ENCODE assay signal across 13 mouse cellular contexts in the genomic region with DNA sequence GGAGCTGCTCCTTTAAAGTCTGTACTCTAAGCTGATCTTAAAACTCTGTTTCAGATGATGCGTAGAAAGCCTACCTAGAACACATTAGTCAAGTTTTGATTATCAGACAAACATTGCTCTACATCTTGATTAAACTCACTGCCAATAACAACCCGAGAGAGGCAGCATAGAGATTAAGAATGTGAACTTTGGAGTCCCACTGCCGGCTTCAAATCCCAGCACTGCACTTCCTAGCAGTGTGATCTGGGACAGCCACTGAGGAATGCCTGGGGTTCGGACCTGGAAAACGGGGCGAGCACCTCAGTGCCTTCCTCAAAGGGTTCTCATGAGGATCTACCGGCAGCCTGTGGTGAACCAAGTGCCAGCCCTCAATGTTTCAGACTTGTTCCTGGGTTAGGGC. TPM values are rescaled to one million over a fixed set of nuclear protein-coding genes. Genes with fewer than 3 reads are reported as not detected.
DNase-seq lines count a peak whose midpoint lies in the region; ATAC-seq and TF ChIP-seq lines count a peak whose summit lies in the region.
"Had no signal": no experiment of that assay in that cellular context is flagged by ENCODE, and none has a peak within 500 bp of the region (broad histone marks: within the 10 kb centered on the region; RNA-seq: fewer than 3 reads in every experiment).

No protein-coding gene starts in this region.

- H3K27ac ChIP-seq in gastrocnemius, adult 2 months = no peak overlapping the region
- H3K27ac ChIP-seq in midbrain, embryonic 12.5 days (replicated peaks) = no peak overlapping the region
- no peak overlapping the region for H3K27ac ChIP-seq in midbrain, embryonic 11.5 days (ENCODE audit: low read depth, low read length)
- H3K27ac ChIP-seq in limb, embryonic 10.5 days = no peak overlapping the region
- H3K27ac ChIP-seq in stomach, embryonic 15.5 days = peak overlapping the region; percentile 21; the same call in 1 of the 2 replicates

- no peaks in the 10 kb centered on the region for H3K9me3 ChIP-seq in midbrain, embryonic 12.5 days
- H3K9me3 ChIP-seq in midbrain, embryonic 11.5 days (ENCODE audit: control insufficient read depth, low read length) = no peaks in the 10 kb centered on the region
- H3K9me3 ChIP-seq in limb, embryonic 10.5 days (replicated peaks) = no peaks in the 10 kb centered on the region
- no peaks in the 10 kb centered on the region for H3K9me3 ChIP-seq in stomach, embryonic 15.5 days
- H3K9me3 ChIP-seq: heart, embryonic 10.5 days had no signal

- peak overlapping the region; percentile 94; the same call in 1 of the 2 replicates for H3K9ac ChIP-seq in midbrain, embryonic 12.5 days (replicated peaks)
- H3K9ac ChIP-seq in midbrain, embryonic 11.5 days (ENCODE audit: low read length) = no peak overlapping the region
- H3K9ac ChIP-seq in stomach, embryonic 15.5 days = no peak overlapping the region

- no peak for DNase-seq in gastrocnemius, adult 2 months
- DNase-seq in gastrocnemius, postnatal 36 days = no peak
- no peak for DNase-seq in midbrain, embryonic 11.5 days (ENCODE audit: low spot score, missing footprints)
- no peak for DNase-seq in limb, embryonic 10.5 days (ENCODE audit: low spot score)
- no peak for DNase-seq in urinary bladder, adult 2 months (ENCODE audit: low spot score)
- DNase-seq: B cell, adult 2 months; cerebellum, postnatal 14 days; retina, postnatal 1 day; thymus, postnatal 4 days had no signal

- H3K4me3 ChIP-seq in gastrocnemius, adult 2 months = peak overlapping the region; percentile 93; the same call in 1 of the 2 replicates
- H3K4me3 ChIP-seq in midbrain, embryonic 12.5 days = 0 out of 2 replicates have a peak overlapping the region, but pooled peaks have one; percentile 10
- no peak overlapping the region for H3K4me3 ChIP-seq in midbrain, embryonic 11.5 days (ENCODE audit: low read depth, low read length)
- peak overlapping the region; percentile 24 for H3K4me3 ChIP-seq in limb, embryonic 10.5 days
- H3K4me3 ChIP-seq in stomach, embryonic 15.5 days (replicated peaks) = peak overlapping the region; percentile 65

- intact Hi-C loops in gastrocnemius, adult 2 months (cut with DNase I) = no loop called here
- intact Hi-C loops in gastrocnemius, postnatal 36 days (cut with DNase I) = no loop called here

- peaks cover 35% of the 10 kb centered on the region for H3K36me3 ChIP-seq in midbrain, embryonic 12.5 days
- H3K36me3 ChIP-seq in midbrain, embryonic 11.5 days (ENCODE audit: control insufficient read depth, insufficient read depth, low read length) = peaks cover 8% of the 10 kb centered on the region; the same call in 1 of the 2 replicates
- peaks cover 56% of the 10 kb centered on the region for H3K36me3 ChIP-seq in limb, embryonic 10.5 days
- peaks cover 27% of the 10 kb centered on the region for H3K36me3 ChIP-seq in stomach, embryonic 15.5 days

- no peaks in the 10 kb centered on the region for H3K27me3 ChIP-seq in midbrain, embryonic 12.5 days
- H3K27me3 ChIP-seq in midbrain, embryonic 11.5 days (ENCODE audit: control insufficient read depth, insufficient read depth, low read length) = no peaks in the 10 kb centered on the region
- no peaks in the 10 kb centered on the region for H3K27me3 ChIP-seq in limb, embryonic 10.5 days (ENCODE audit: low read depth, poor library complexity, severe bottlenecking)
- H3K27me3 ChIP-seq in stomach, embryonic 15.5 days (replicated peaks) = no peaks in the 10 kb centered on the region

- H3K4me2 ChIP-seq in midbrain, embryonic 12.5 days (replicated peaks) = peak overlapping the region; percentile 87; the same call in 1 of the 2 replicates
- H3K4me2 ChIP-seq in midbrain, embryonic 11.5 days = no peak overlapping the region
- peak overlapping the region; percentile 66 for H3K4me2 ChIP-seq in stomach, embryonic 15.5 days

- no peak for TF ChIP-seq CTCF in gastrocnemius, adult 2 months (IDR thresholded peaks at IDR 0.05)

- 94% methylated on average over 7 of the region's 7 CpGs for WGBS in midbrain, embryonic 12.5 days
- WGBS in midbrain, embryonic 11.5 days = 93% methylated on average over 7 of the region's 7 CpGs
- WGBS in limb, embryonic 10.5 days = 93% methylated on average over 7 of the region's 7 CpGs
- WGBS in stomach, embryonic 15.5 days = 81% methylated on average over 7 of the region's 7 CpGs

- no peak for ATAC-seq in midbrain, embryonic 12.5 days (ENCODE audit: low FRiP score, low read depth)
- no peak for ATAC-seq in midbrain, embryonic 11.5 days (ENCODE audit: low FRiP score)
- no peak for ATAC-seq in stomach, embryonic 15.5 days (ENCODE audit: insufficient read depth, low FRiP score, low read depth)
- no peak for ATAC-seq in megakaryocyte progenitor cell, adult 5-6 weeks (replicated peaks; ENCODE audit: poor library complexity)

- peaks cover 27% of the 10 kb centered on the region for H3K4me1 ChIP-seq in midbrain, embryonic 12.5 days
- H3K4me1 ChIP-seq in midbrain, embryonic 11.5 days (ENCODE audit: control insufficient read depth, insufficient read depth, low read length) = peaks cover 17% of the 10 kb centered on the region
- peaks cover 42% of the 10 kb centered on the region for H3K4me1 ChIP-seq in limb, embryonic 10.5 days
- peaks cover 37% of the 10 kb centered on the region for H3K4me1 ChIP-seq in stomach, embryonic 15.5 days

RNA-seq across cellular contexts. Expression of a gene that starts 1.8 kb away (rescaled TPM):
- 10 to 100 TPM; 54.8 to 59.3 TPM for total RNA-seq in gastrocnemius, adult 2 months (2021)
- 10 to 100 TPM; 46.1 to 50.3 TPM for total RNA-seq in gastrocnemius, postnatal 36 days (2021)
- 122 and 132 TPM in 2 replicates for polyA plus RNA-seq in midbrain, embryonic 12.5 days (2016; fragmentation: Nextera tagmentation; extraction: Ambion mirVana)
- 152 and 162 TPM in 2 replicates for polyA plus RNA-seq in midbrain, embryonic 11.5 days (2014; fragmentation: Nextera tagmentation; extraction: Ambion mirVana)
- 133 and 142 TPM in 2 replicates for polyA plus RNA-seq in limb, embryonic 10.5 days (2016; fragmentation: Nextera tagmentation; extraction: Ambion mirVana)
- 175 and 179 TPM in 2 replicates for polyA plus RNA-seq in stomach, embryonic 15.5 days (2015; fragmentation: Nextera tagmentation; extraction: Ambion mirVana)
- polyA plus RNA-seq in urinary bladder, adult 2 months (2012; rRNA removed) = 130 and 159 TPM in 2 replicates
- 123 and 145 TPM in 2 replicates for total RNA-seq in megakaryocyte progenitor cell, adult 5-6 weeks (2015)
- total RNA-seq in megakaryocyte progenitor cell, adult 5-6 weeks (2017) = 118 and 126 TPM in 2 replicates

RNA-seq across cellular contexts. Expression of a gene that starts 2.0 kb away (rescaled TPM):
- total RNA-seq in gastrocnemius, adult 2 months (2021) = 1 to 10 TPM; 1.3 TPM
- 1 to 10 TPM; 1.5 to 1.8 TPM for total RNA-seq in gastrocnemius, postnatal 36 days (2021)
- 5.6 and 5.7 TPM in 2 replicates for polyA plus RNA-seq in midbrain, embryonic 12.5 days (2016; fragmentation: Nextera tagmentation; extraction: Ambion mirVana)
- 4.1 and 5.1 TPM in 2 replicates for polyA plus RNA-seq in midbrain, embryonic 11.5 days (2014; fragmentation: Nextera tagmentation; extraction: Ambion mirVana)
- 3.5 and 6.5 TPM in 2 replicates for polyA plus RNA-seq in limb, embryonic 10.5 days (2016; fragmentation: Nextera tagmentation; extraction: Ambion mirVana)
- 5.1 and 5.3 TPM in 2 replicates for polyA plus RNA-seq in stomach, embryonic 15.5 days (2015; fragmentation: Nextera tagmentation; extraction: Ambion mirVana)
- polyA plus RNA-seq in urinary bladder, adult 2 months (2012; rRNA removed) = 6.7 and 7.0 TPM in 2 replicates
- 0.47 and 0.81 TPM in 2 replicates for total RNA-seq in megakaryocyte progenitor cell, adult 5-6 weeks (2015)
- total RNA-seq in megakaryocyte progenitor cell, adult 5-6 weeks (2017) = 1.7 and 3.6 TPM in 2 replicates

RNA-seq across cellular contexts. Expression of a gene that starts 17.5 kb away (rescaled TPM):
- 10 to 100 TPM; 12.9 to 17.9 TPM for total RNA-seq in gastrocnemius, adult 2 months (2021)
- total RNA-seq in gastrocnemius, postnatal 36 days (2021) = 10 to 100 TPM; 11.9 to 13.2 TPM
- polyA plus RNA-seq in midbrain, embryonic 12.5 days (2016; fragmentation: Nextera tagmentation; extraction: Ambion mirVana) = 16.0 and 19.2 TPM in 2 replicates
- 8.2 and 9.7 TPM in 2 replicates for polyA plus RNA-seq in midbrain, embryonic 11.5 days (2014; fragmentation: Nextera tagmentation; extraction: Ambion mirVana)
- 23.8 and 26.0 TPM in 2 replicates for polyA plus RNA-seq in limb, embryonic 10.5 days (2016; fragmentation: Nextera tagmentation; extraction: Ambion mirVana)
- polyA plus RNA-seq in stomach, embryonic 15.5 days (2015; fragmentation: Nextera tagmentation; extraction: Ambion mirVana) = 18.4 and 19.1 TPM in 2 replicates
- polyA plus RNA-seq in urinary bladder, adult 2 months (2012; rRNA removed) = 11.8 and 13.4 TPM in 2 replicates
- 5.5 and 6.0 TPM in 2 replicates for total RNA-seq in megakaryocyte progenitor cell, adult 5-6 weeks (2015)
- total RNA-seq in megakaryocyte progenitor cell, adult 5-6 weeks (2017) = 13.8 and 18.8 TPM in 2 replicates

RNA-seq across cellular contexts. Expression of a gene that starts 27.8 kb away (rescaled TPM):
- under 1 TPM in 1 of 2 experiments, not detected in 1; 0.38 TPM for total RNA-seq in gastrocnemius, adult 2 months (2021)
- under 1 TPM; 0.26 to 0.47 TPM for total RNA-seq in gastrocnemius, postnatal 36 days (2021)
- 3.6 and 3.7 TPM in 2 replicates for polyA plus RNA-seq in midbrain, embryonic 12.5 days (2016; fragmentation: Nextera tagmentation; extraction: Ambion mirVana)
- 0.81 and 0.85 TPM in 2 replicates for polyA plus RNA-seq in midbrain, embryonic 11.5 days (2014; fragmentation: Nextera tagmentation; extraction: Ambion mirVana)
- 1.5 and 1.8 TPM in 2 replicates for polyA plus RNA-seq in limb, embryonic 10.5 days (2016; fragmentation: Nextera tagmentation; extraction: Ambion mirVana)
- polyA plus RNA-seq in stomach, embryonic 15.5 days (2015; fragmentation: Nextera tagmentation; extraction: Ambion mirVana) = 24.1 and 24.7 TPM in 2 replicates
- polyA plus RNA-seq in urinary bladder, adult 2 months (2012; rRNA removed) = 83.1 and 93.6 TPM in 2 replicates
- not detected in 2 replicates for total RNA-seq in megakaryocyte progenitor cell, adult 5-6 weeks (2015)
- total RNA-seq in megakaryocyte progenitor cell, adult 5-6 weeks (2017) = not detected in 2 replicates
